Mouse (Mus musculus) urinary bladder, postnatal 25 days (tissue): Measurements from ENCODE around the gene Mcemp1.

Experiments used
- DNase-seq: peaks from one replicate; pipeline ENCODE4 v3.0.0; 2022; ENCODE audit warnings: low spot score

The Mcemp1 gene

GRCm38 (mm10) chr8:3674671-3675070, 9.1 kb downstream of the Mcemp1 start:
- DNase-seq, result no peak

- peak; percentile 92 for DNase-seq
These were observed 10.8 kb downstream of the Mcemp1 start, which contains the start of gene Trappc5 for GRCm38 (mm10) chr8:3676131-3676992. Gene Trappc5, plus strand, starts transcription at chr8:3676299.

- DNase-seq, result no peak
These were observed 11.5 kb downstream of the Mcemp1 start for GRCm38 (mm10) chr8:3676993-3677579.

GRCm38 (mm10) chr8:3678831-3679230, 13.3 kb downstream of the Mcemp1 start:
- no peak for DNase-seq

- no peak for DNase-seq
These were observed 13.7 kb downstream of the Mcemp1 start for GRCm38 (mm10) chr8:3679236-3679635.

- no peak for DNase-seq
These were observed 14.1 kb downstream of the Mcemp1 start for GRCm38 (mm10) chr8:3679656-3680055.

GRCm38 (mm10) chr8:3682435-3682834, 16.9 kb downstream of the Mcemp1 start:
- DNase-seq, result no peak

GRCm38 (mm10) chr8:3683408-3684176, 18.0 kb downstream of the Mcemp1 start:
- DNase-seq, result no peak

GRCm38 (mm10) chr8:3684530-3684929, 19.0 kb downstream of the Mcemp1 start:
- DNase-seq, result no peak

GRCm38 (mm10) chr8:3685422-3685821, 19.9 kb downstream of the Mcemp1 start:
- DNase-seq, result no peak

- DNase-seq, result no peak
These were observed 22.0 kb downstream of the Mcemp1 start for GRCm38 (mm10) chr8:3687537-3687936.

- DNase-seq, result no peak
These were observed 25.2 kb downstream of the Mcemp1 start for GRCm38 (mm10) chr8:3690774-3691173.

GRCm38 (mm10) chr8:3694121-3694520, 28.6 kb downstream of the Mcemp1 start, which contains the start of gene Fcer2a:
Gene Fcer2a, minus strand, starts transcription at chr8:3694175.
- no peak for DNase-seq

- no peak for DNase-seq
These were observed 35.9 kb downstream of the Mcemp1 start for GRCm38 (mm10) chr8:3701491-3701890.

- no peak for DNase-seq
These were observed 40.2 kb downstream of the Mcemp1 start for GRCm38 (mm10) chr8:3705711-3706110.

GRCm38 (mm10) chr8:3707611-3708010, 42.1 kb downstream of the Mcemp1 start:
- DNase-seq, result no peak

GRCm38 (mm10) chr8:3710312-3710711, 44.8 kb downstream of the Mcemp1 start:
- no peak for DNase-seq

GRCm38 (mm10) chr8:3711646-3712045, 46.1 kb downstream of the Mcemp1 start:
- DNase-seq, result no peak

- DNase-seq, result no peak
These were observed 51.9 kb downstream of the Mcemp1 start for GRCm38 (mm10) chr8:3717321-3717954.

GRCm38 (mm10) chr8:3718559-3718958, 53.0 kb downstream of the Mcemp1 start:
- peak; percentile 44 for DNase-seq
